Mouse (Mus musculus): ENCODE measurements around the gene Kcnj16. TPM values are rescaled to one million over a fixed set of nuclear protein-coding genes. Genes with fewer than 3 reads are reported as not detected.

Gene Kcnj16
- 167 and 189 TPM in 2 replicates for polyA plus RNA-seq (2012; rRNA removed)

DNA sequence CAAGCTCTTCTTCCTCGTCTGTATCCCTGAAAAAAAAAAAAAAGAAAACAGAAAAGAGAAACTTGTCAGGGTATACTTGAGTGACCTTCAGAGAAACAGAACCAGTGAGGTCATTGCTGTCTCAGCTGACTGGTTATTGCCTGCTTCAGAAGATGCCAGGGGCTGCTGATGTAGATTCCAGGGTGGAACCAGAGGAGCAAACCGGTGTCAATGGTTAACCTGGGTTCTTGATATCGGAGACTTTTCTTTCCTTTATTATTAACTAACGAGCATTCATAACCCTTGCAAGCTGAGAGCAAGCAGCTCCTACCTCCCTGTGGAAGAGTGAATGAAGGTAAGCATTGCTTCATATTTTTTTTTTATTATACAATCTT, at the start of gene Kcnj16:
Gene Kcnj16 (plus strand): TSS at position 272 of the 374 bp plus-strand sequence.
- Histone ChIP-seq H3K36me3 (ENCODE audit: control insufficient read depth, insufficient read depth, low read length) (no peaks in the 10 kb centered on the region), H3K4me1 (ENCODE audit: control insufficient read depth, insufficient read depth, low read length) (peaks cover 13% of the 10 kb centered on the region; the same call in 1 of the 2 replicates), H3K4me3 (ENCODE audit: insufficient read depth, low read depth, low read length) (peak within 1 kb of the TSS; percentile 53), H3K27ac (ENCODE audit: insufficient read depth, low read depth, low read length) (peak within 1 kb of the TSS; percentile 97), H3K27me3 (replicated peaks; ENCODE audit: control insufficient read depth, insufficient read depth, low read length) (no peaks in the 10 kb centered on the region)
- DNase-seq: peak; percentile 96
- 32% methylated on average over 4 of the region's 4 CpGs for WGBS
- TF ChIP-seq CTCF (conservative IDR thresholded peaks at IDR 0.05; ENCODE audit: insufficient read depth, insufficient read length, low read depth, low read length) (no peak), POLR2A (IDR thresholded peaks at IDR 0.05; ENCODE audit: low read depth, low read length) (no peak)

DNA sequence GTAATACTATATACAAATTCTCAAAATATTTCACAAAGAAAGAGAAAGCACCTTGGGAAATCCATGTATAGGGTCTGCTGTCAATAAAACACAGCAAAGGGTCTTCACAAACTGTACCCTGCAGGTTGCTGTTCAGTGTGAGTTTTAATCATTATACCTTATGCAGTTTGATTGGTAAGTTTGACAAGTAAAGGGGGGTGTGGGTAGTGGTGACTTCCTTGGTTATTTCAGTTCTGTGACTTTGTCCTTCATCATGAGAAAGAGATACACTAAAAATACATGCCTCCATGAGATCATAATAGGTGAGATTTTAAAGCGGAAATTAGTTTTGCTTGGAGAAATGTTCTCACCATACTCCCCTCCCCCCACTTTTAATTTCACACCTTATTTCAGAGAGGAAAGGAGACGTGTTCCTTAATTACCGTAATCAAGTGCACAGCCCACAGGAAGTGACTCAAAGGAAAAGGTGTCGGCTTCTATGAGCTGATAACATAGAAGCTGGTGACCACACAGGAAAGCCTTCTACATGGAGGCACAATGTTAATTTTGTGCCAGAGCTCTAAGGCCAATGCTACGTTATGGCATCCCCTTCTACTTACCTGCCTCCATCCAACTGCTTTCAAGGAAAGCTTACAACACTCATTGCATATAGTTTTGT, 48.9 kb upstream of the Kcnj16 start:
- Histone ChIP-seq H3K4me1 (ENCODE audit: control insufficient read depth, insufficient read depth, low read length) (no peaks in the 10 kb centered on the region), H3K27ac (ENCODE audit: insufficient read depth, low read depth, low read length) (no peak overlapping the region), H3K36me3 (ENCODE audit: control insufficient read depth, insufficient read depth, low read length) (no peaks in the 10 kb centered on the region), H3K4me3 (ENCODE audit: insufficient read depth, low read depth, low read length) (no peak overlapping the region), H3K27me3 (replicated peaks; ENCODE audit: control insufficient read depth, insufficient read depth, low read length) (no peaks in the 10 kb centered on the region)
- 78% methylated on average over 5 of the region's 5 CpGs for WGBS
- no peak for DNase-seq
- TF ChIP-seq CTCF (conservative IDR thresholded peaks at IDR 0.05; ENCODE audit: insufficient read depth, insufficient read length, low read depth, low read length): no peak
- no peak for TF ChIP-seq POLR2A (IDR thresholded peaks at IDR 0.05; ENCODE audit: low read depth, low read length)

DNA sequence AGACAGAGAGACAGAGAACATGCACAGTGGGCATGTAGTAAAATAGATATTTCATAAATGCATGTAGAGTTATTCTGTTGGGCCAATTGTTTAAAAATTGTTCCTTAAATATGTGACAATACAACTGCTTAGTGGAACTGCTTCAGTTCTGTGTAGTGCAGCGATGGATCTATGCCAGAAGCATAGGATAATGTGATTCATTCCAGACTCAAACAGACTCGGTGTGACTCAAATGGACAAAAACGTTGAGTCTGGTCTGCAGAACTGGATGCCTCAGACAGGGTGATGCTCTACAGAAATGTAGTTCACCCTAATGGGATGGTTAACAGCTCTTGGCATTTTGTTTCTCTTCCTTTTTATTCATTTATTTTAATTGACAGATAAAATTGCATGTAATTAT, 32.1 kb upstream of the Kcnj16 start:
- H3K27ac ChIP-seq (ENCODE audit: insufficient read depth, low read depth, low read length): no peak overlapping the region
- no peaks in the 10 kb centered on the region for H3K27me3 ChIP-seq (replicated peaks; ENCODE audit: control insufficient read depth, insufficient read depth, low read length)
- no peaks in the 10 kb centered on the region for H3K4me1 ChIP-seq (ENCODE audit: control insufficient read depth, insufficient read depth, low read length)
- TF ChIP-seq POLR2A (IDR thresholded peaks at IDR 0.05; ENCODE audit: low read depth, low read length): no peak
- TF ChIP-seq CTCF (conservative IDR thresholded peaks at IDR 0.05; ENCODE audit: insufficient read depth, insufficient read length, low read depth, low read length): no peak
- WGBS: 72% methylated on average over 3 of the region's 3 CpGs
- no peak for DNase-seq
- no peak overlapping the region for H3K4me3 ChIP-seq (ENCODE audit: insufficient read depth, low read depth, low read length)
- no peaks in the 10 kb centered on the region for H3K36me3 ChIP-seq (ENCODE audit: control insufficient read depth, insufficient read depth, low read length)

DNA sequence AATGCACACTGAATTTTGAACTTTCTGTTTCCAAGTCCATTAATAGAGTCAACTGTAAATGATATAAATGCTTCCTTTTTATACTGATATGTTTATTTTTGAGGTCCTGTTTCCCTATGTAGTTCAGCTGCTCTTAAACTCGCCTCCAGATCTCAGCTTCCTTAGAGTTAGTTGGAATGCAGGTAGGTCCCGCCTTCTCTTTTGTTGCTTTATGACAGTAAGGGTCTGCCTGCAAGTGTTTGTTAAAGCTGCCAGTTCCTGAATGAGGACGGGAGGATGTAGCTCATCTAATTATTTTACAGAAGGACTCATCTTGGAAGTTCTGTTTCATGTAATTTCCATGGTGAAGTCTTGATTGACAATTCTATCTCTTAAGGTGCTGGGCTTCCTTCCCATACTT, 25.6 kb upstream of the Kcnj16 start:
- WGBS: 51% methylated on average over 3 of the region's 3 CpGs
- DNase-seq: no peak
- H3K4me3 ChIP-seq (ENCODE audit: insufficient read depth, low read depth, low read length): no peak overlapping the region
- no peak overlapping the region for H3K27ac ChIP-seq (ENCODE audit: insufficient read depth, low read depth, low read length)
- no peaks in the 10 kb centered on the region for H3K27me3 ChIP-seq (replicated peaks; ENCODE audit: control insufficient read depth, insufficient read depth, low read length)
- H3K4me1 ChIP-seq (ENCODE audit: control insufficient read depth, insufficient read depth, low read length): no peaks in the 10 kb centered on the region
- no peaks in the 10 kb centered on the region for H3K36me3 ChIP-seq (ENCODE audit: control insufficient read depth, insufficient read depth, low read length)
- TF ChIP-seq POLR2A (IDR thresholded peaks at IDR 0.05; ENCODE audit: low read depth, low read length) (no peak), CTCF (conservative IDR thresholded peaks at IDR 0.05; ENCODE audit: insufficient read depth, insufficient read length, low read depth, low read length) (no peak)

DNA sequence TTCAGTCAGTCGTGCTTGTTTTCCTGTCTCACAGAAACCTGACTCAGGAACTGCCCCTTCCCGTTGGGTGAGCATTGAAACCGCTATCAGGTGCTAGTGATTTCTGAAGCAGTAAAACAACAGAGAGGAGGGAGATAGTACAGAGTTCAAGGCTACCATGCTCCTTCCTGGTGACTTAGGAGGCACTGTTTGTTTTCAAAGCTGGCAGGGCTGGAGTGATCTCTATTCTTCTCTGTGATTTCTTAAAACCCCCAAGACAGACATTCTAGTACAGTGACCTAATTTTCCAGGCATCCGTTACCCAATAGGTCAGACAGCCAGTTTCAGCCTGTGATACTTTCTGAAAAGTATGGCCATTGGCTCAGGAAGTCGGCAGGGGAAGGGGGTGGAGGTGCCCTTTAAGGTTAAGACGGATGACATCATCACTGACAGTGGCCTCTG, 25.1 kb upstream of the Kcnj16 start:
- TF ChIP-seq POLR2A (IDR thresholded peaks at IDR 0.05; ENCODE audit: low read depth, low read length): no peak
- no peaks in the 10 kb centered on the region for H3K4me1 ChIP-seq (ENCODE audit: control insufficient read depth, insufficient read depth, low read length)
- DNase-seq: peak; percentile 20
- WGBS: 30% methylated on average over 6 of the region's 6 CpGs
- no peak overlapping the region for H3K27ac ChIP-seq (ENCODE audit: insufficient read depth, low read depth, low read length)
- no peak overlapping the region for H3K4me3 ChIP-seq (ENCODE audit: insufficient read depth, low read depth, low read length)
- H3K27me3 ChIP-seq (replicated peaks; ENCODE audit: control insufficient read depth, insufficient read depth, low read length): no peaks in the 10 kb centered on the region
- no peaks in the 10 kb centered on the region for H3K36me3 ChIP-seq (ENCODE audit: control insufficient read depth, insufficient read depth, low read length)

DNA sequence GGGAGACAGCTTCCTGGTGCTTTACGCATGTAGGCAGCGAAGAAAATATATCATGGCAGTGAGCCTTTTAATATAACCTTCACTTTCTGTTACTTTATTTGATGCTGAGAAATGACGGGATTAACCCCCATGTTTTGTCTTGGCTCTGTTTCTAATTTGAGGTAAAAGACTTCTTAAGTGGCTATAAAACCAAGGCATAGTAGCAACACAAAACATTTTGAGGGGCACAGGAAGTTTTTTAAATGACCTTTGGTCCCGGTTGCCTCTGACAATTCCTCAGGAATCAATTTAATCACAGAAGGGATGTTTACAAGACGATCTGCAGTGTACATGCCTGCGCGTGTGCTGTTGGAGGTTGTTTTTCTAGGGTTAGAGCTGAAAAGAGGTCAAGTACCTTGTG, 11.2 kb upstream of the Kcnj16 start:
- no peak for TF ChIP-seq POLR2A (IDR thresholded peaks at IDR 0.05; ENCODE audit: low read depth, low read length)
- no peak for TF ChIP-seq CTCF (conservative IDR thresholded peaks at IDR 0.05; ENCODE audit: insufficient read depth, insufficient read length, low read depth, low read length)
- peaks cover 8% of the 10 kb centered on the region; the same call in 1 of the 2 replicates for H3K4me1 ChIP-seq (ENCODE audit: control insufficient read depth, insufficient read depth, low read length)
- no peak overlapping the region for H3K4me3 ChIP-seq (ENCODE audit: insufficient read depth, low read depth, low read length)
- no peak for DNase-seq
- H3K27ac ChIP-seq (ENCODE audit: insufficient read depth, low read depth, low read length): no peak overlapping the region; the same call in 1 of the 2 replicates
- H3K27me3 ChIP-seq (replicated peaks; ENCODE audit: control insufficient read depth, insufficient read depth, low read length): no peaks in the 10 kb centered on the region; the same call in 1 of the 2 replicates
- 36% methylated on average over 7 of the region's 7 CpGs for WGBS
- H3K36me3 ChIP-seq (ENCODE audit: control insufficient read depth, insufficient read depth, low read length): no peaks in the 10 kb centered on the region

DNA sequence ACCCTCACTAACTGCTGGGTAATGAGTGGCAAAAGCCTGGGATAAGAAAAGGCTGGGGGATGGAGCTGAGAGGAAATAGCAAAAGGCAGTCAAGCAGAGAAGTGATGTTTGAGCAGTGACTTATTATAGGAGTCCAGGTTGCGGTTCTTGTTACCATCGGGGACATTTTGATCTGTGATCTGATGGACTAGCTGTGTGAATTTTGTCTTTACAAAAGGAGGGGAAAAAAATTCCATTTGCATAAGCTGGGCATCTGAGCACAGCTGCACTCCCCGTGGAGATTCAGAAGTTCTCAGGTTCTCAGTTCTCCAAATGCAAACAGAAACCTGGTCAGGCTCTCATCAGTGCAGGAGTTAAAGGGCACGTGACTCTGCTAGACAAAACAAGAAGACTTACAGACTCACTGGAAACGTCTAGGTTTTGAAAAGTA, 6.2 kb upstream of the Kcnj16 start:
- 14% methylated on average over 5 of the region's 5 CpGs for WGBS
- TF ChIP-seq CTCF (conservative IDR thresholded peaks at IDR 0.05; ENCODE audit: insufficient read depth, insufficient read length, low read depth, low read length): no peak
- no peak for TF ChIP-seq POLR2A (IDR thresholded peaks at IDR 0.05; ENCODE audit: low read depth, low read length)
- no peaks in the 10 kb centered on the region for H3K36me3 ChIP-seq (ENCODE audit: control insufficient read depth, insufficient read depth, low read length)
- H3K4me1 ChIP-seq (ENCODE audit: control insufficient read depth, insufficient read depth, low read length): peaks cover 20% of the 10 kb centered on the region; the same call in 1 of the 2 replicates
- peak; percentile 84 for DNase-seq
- H3K27ac ChIP-seq (ENCODE audit: insufficient read depth, low read depth, low read length): peak overlapping the region; percentile 96
- H3K27me3 ChIP-seq (replicated peaks; ENCODE audit: control insufficient read depth, insufficient read depth, low read length): no peaks in the 10 kb centered on the region; the same call in 1 of the 2 replicates
- H3K4me3 ChIP-seq (ENCODE audit: insufficient read depth, low read depth, low read length): no peak overlapping the region
